Mouse (Mus musculus) ES-E14 (cell line): ENCODE measurements around the gene Cct8.

Experiments used
- CHD2 ChIP-seq: IDR thresholded peaks from 2 replicates; pipeline ENCODE4 v1.6.1; 2014; ENCODE audit warnings: mild to moderate bottlenecking, low read depth, low read length, inconsistent platforms
- HCFC1 ChIP-seq: IDR thresholded peaks from 2 replicates; pipeline ENCODE4 v1.6.1; 2012; ENCODE audit warnings: low read length, inconsistent platforms, borderline replicate concordance; ENCODE audit not compliant: insufficient read depth
- MAFK ChIP-seq: IDR thresholded peaks from 2 replicates; pipeline ENCODE4 v1.6.1; 2014; ENCODE audit warnings: mild to moderate bottlenecking, low read depth, low read length, inconsistent platforms; ENCODE audit not compliant: insufficient read depth
- ZC3H11A ChIP-seq: IDR thresholded peaks from 2 replicates; pipeline ENCODE4 v1.6.1; 2012; ENCODE audit warnings: low read depth, mild to moderate bottlenecking, inconsistent platforms, low read length, borderline replicate concordance
- ZNF384 ChIP-seq: IDR thresholded peaks from 2 replicates; pipeline ENCODE4 v1.6.1; 2012; ENCODE audit warnings: low read depth, low read length, inconsistent platforms

- TF ChIP-seq ZNF384 (no peak), ZC3H11A (no peak), CHD2 (no peak), MAFK (no peak), HCFC1 (no peak)
Observed at GRCm38 (mm10) chr16:87512331-87512730, 16.7 kb upstream of the Cct8 start.
